Mouse (Mus musculus): ENCODE results near the gene Saysd1.
"Not testable (repeated sequence)": the region's sequence is repeated elsewhere in the genome, so short reads cannot be mapped to it uniquely, and the experiment has no call there.

The Saysd1 gene

GRCm38 (mm10) chr14:20032016-20032737 is 106.2 kb downstream of the Saysd1 start:
- DNase-seq, result no peak

- DNase-seq, result no peak
Measured at GRCm38 (mm10) chr14:20029606-20030005, 108.7 kb downstream of the Saysd1 start.

- not testable (repeated sequence) for DNase-seq
Measured at GRCm38 (mm10) chr14:20027475-20027874, 110.9 kb downstream of the Saysd1 start.

All from right cerebral cortex, postnatal 25 days (tissue).